In the genomic region with DNA sequence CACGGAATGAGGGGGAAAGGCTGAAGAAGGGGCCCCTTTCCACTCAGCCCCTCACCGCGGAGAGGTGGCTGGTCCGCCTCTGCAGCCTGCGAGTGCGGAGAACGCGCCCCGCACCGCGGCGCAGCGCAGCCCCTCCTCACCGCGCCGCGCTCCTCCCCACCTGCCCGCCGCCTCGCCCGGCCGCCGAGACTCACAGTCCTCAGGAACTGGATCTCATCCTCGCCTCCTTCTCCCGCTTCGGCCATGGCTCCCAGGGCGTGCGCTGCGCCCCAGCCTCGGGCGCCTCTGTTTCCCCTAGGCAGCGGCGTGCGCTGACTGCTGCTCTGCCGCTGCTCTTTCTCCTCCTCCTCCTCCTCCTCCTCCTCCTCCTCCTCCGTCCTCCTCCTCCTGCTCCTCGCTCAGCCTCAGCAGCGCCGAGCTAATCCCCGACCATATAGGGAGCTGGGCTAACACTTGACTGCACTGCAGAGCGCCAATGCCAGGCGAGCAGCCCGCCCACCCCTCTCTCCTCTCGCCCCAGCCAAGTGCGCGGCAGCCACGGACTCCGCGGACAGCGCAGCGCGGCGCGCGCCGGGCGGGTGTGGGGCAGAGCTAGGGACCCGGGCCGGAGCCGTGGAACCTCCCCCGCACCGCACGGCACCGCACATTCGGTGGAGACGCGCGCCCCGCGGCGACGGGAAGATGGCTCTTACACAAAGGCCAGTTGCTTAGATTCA, we compare ENCODE assay signal across 8 mouse cellular contexts. TPM values are rescaled to one million over a fixed set of nuclear protein-coding genes. Genes with fewer than 3 reads are reported as not detected.
DNase-seq lines count a peak whose midpoint lies in the region; ATAC-seq lines count a peak whose summit lies in the region.

Gene Ryr3 (minus strand): TSS at position 351 of the 716 bp plus-strand sequence.

- DNase-seq in layer of hippocampus, adult 11-12 months (ENCODE audit: low spot score): peak; percentile 67
- no peak for DNase-seq in layer of hippocampus, adult 9-10 months (ENCODE audit: low spot score)
- DNase-seq in cerebellum, postnatal 14 days: peak; percentile 72 to 80
- peak; percentile 37 to 62 for DNase-seq in frontal cortex, postnatal 14 days (ENCODE audit: low spot score in 2 of 2)
- peak; percentile 56 for DNase-seq in layer of hippocampus, adult 9-11 months
- DNase-seq in lung, postnatal 14 days: peak; percentile 1
- peak; percentile 61 to 74 for DNase-seq in right cerebral cortex, postnatal 36 days (ENCODE audit: low spot score in 2 of 2)

- no peak for ATAC-seq in activated CD4-positive, CD25-positive, alpha-beta regulatory T cell, adult 4 months

RNA-seq across cellular contexts. Expression of gene Ryr3, which starts in this region (rescaled TPM):
- polyA plus RNA-seq in activated CD4-positive, CD25-positive, alpha-beta regulatory T cell, adult 4 months (2017; shearing (Covaris generic)): 1 to 10 TPM; 2.3 to 2.9 TPM
